Mouse (Mus musculus) cortical plate, adult 2 months (tissue): ENCODE measurements around the gene Farp1. TPM values are rescaled to one million over a fixed set of nuclear protein-coding genes. Genes with fewer than 3 reads are reported as not detected.

Experiments
- H3K27ac ChIP-seq: fragments of 200-500 bp; 2 replicates; pipeline ENCODE4 v1.5.1; 2012; ENCODE audit warnings: low read length, control low read depth, inconsistent platforms; ENCODE audit not compliant: insufficient read depth
- H3K4me1 ChIP-seq: fragments of 200-500 bp; 2 replicates; pipeline ENCODE4 v1.6.1; 2011; ENCODE audit warnings: low read length; ENCODE audit not compliant: control insufficient read depth, insufficient read depth
- H3K4me3 ChIP-seq: fragments of 200-500 bp; 2 replicates; pipeline ENCODE4 v1.5.1; 2011; ENCODE audit warnings: mild to moderate bottlenecking, low read length, control low read depth; ENCODE audit not compliant: insufficient read depth
- CTCF ChIP-seq: fragments of 200-500 bp; IDR thresholded peaks from 2 replicates; pipeline ENCODE4 v1.5.1; 2011; ENCODE audit warnings: mild to moderate bottlenecking, control low read depth, low read length; ENCODE audit not compliant: insufficient read depth; ENCODE audit errors: extremely low read depth
- POLR2A ChIP-seq: fragments of 200-500 bp; IDR thresholded peaks from 2 replicates; pipeline ENCODE4 v1.6.1; 2011; ENCODE audit warnings: mild to moderate bottlenecking, low read length, control low read depth; ENCODE audit not compliant: insufficient read depth; ENCODE audit errors: extremely low read depth
- polyA plus RNA-seq: library from polyadenylated mRNA; depleted of rRNA; stranded (reverse); fragments of >200 nt; gene quantifications from 2 replicates; pipeline ENCODE4 v1.2.3, GENCODE M21; 2012

The Farp1 gene
- polyA plus RNA-seq, 1 experiment = 58.0 TPM

GRCm38 (mm10) chr14:121099120-121099519 is 64.1 kb downstream of the Farp1 start:
- H3K4me1 ChIP-seq = peaks cover 7% of the 10 kb centered on the region
- TF ChIP-seq CTCF (no peak), POLR2A (no peak)
- H3K4me3 ChIP-seq = no peak overlapping the region
- H3K27ac ChIP-seq = no peak overlapping the region

DNA sequence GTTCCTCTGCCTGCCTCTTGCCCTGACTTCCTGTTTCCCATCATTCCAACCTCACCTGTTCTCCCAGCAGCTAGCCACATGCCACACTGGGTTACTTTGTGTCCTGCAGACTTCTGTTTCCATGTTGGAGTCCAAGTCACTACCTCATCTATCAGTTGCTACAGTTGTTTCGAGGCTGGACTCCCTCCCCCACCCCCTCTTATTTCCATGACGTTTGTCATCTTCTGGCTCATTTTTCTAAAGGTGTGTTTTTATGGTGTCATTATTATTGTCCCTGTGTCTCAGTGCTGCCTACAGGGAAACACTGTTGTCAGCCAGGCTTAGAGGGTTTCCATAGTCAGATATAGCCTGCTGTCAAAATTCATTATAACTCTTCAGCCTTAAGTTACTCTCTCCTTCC is 64.9 kb downstream of the Farp1 start:
- Histone ChIP-seq H3K4me1 (peaks cover 7% of the 10 kb centered on the region), H3K27ac (no peak overlapping the region), H3K4me3 (no peak overlapping the region)
- TF ChIP-seq CTCF = no peak

DNA sequence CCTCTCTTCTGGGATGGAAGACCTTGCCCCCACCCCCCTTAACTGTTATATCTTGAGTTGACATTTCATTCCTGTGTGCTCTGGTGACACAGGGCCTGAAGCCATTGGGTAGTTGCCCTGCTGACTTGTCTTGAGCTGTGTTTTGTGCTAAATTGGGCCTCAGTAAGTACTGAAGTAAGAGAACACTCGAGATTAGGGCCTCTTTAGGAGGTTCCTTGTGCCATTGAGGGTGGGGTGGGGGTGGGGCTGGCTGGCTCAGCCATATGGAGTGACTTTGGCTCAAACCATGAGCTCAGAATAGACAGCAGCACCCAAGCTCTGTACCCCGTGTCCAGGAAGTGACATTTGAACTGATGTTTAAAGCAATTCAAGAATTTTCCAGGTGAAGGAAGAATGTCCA is 65.8 kb downstream of the Farp1 start:
- Histone ChIP-seq H3K4me1 (peaks cover 7% of the 10 kb centered on the region), H3K27ac (no peak overlapping the region), H3K4me3 (no peak overlapping the region)
- no peak for TF ChIP-seq POLR2A
- no peak for TF ChIP-seq CTCF

- Histone ChIP-seq H3K4me1 (peaks cover 7% of the 10 kb centered on the region), H3K4me3 (no peak overlapping the region), H3K27ac (no peak overlapping the region)
- no peak for TF ChIP-seq POLR2A
- TF ChIP-seq CTCF = no peak
Measured at GRCm38 (mm10) chr14:121101531-121101930, 66.5 kb downstream of the Farp1 start.

GRCm38 (mm10) chr14:121102599-121102998 is 67.6 kb downstream of the Farp1 start:
- no peak for TF ChIP-seq POLR2A
- TF ChIP-seq CTCF = no peak
- Histone ChIP-seq H3K4me3 (no peak overlapping the region), H3K27ac (no peak overlapping the region), H3K4me1 (peaks cover 10% of the 10 kb centered on the region)

DNA sequence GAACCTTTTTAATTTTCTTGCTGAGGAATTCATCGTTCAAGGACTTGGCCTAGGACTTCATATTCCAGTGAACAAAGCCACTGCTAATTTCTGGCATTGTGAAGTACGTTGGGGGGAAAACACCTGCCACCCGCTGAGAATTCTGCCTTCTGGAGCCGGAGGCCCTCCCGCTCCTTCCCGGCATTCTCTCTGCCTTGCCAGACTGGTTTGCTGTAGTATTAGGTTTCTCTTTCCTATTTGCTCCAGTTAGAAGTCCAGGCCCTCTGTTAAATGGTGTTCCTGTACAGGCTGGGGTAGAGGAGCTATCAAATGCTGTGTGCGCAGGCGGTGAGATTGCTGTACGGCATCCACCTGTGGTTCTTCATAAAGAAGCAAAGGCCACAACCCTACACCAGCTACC is 68.5 kb downstream of the Farp1 start:
- H3K4me3 ChIP-seq = no peak overlapping the region
- H3K27ac ChIP-seq = no peak overlapping the region
- no peak for TF ChIP-seq CTCF
- TF ChIP-seq POLR2A = no peak
- peaks cover 6% of the 10 kb centered on the region for H3K4me1 ChIP-seq

DNA sequence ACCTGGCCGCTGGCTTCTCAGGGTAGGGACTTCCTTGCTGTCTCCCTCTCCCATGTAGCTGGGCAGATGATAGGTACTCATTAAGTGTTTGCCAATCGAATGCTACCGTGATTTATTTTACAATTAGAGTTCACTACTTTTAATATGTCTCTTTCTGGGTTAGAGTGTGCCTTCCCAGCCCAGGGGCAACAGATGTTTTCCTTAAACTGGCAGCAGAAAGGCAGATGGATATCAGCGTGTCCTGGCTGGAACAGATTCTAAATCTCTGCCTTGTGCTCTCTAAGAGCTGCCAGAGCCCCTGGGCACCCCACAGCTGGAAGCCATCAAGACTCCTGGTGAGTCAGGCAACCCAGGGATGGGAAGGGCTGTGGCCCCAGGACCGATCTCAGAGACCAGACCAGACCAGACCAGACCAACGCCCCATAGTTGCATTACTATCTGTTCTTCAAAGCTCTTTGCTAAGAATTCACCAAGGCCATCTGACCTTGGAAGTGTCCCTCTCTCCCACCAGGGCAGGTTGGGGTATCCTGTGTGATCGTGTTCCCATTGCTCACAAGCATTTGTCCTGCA is 69.8 kb downstream of the Farp1 start:
- Histone ChIP-seq H3K4me1 (peaks cover 5% of the 10 kb centered on the region), H3K4me3 (no peak overlapping the region), H3K27ac (no peak overlapping the region)
- TF ChIP-seq CTCF = no peak

GRCm38 (mm10) chr14:121106906-121107305 is 71.9 kb downstream of the Farp1 start:
- H3K4me1 ChIP-seq = peaks cover 7% of the 10 kb centered on the region
- TF ChIP-seq CTCF (no peak), POLR2A (no peak)
- 0 out of 2 replicates have a peak overlapping the region, but pooled peaks have one; percentile 17 for H3K27ac ChIP-seq
- no peak overlapping the region for H3K4me3 ChIP-seq

GRCm38 (mm10) chr14:121107707-121108285 is 72.8 kb downstream of the Farp1 start:
- Histone ChIP-seq H3K27ac (0 out of 2 replicates have a peak overlapping the region, but pooled peaks have one; percentile 8), H3K4me1 (peaks cover 7% of the 10 kb centered on the region), H3K4me3 (no peak overlapping the region)
- no peak for TF ChIP-seq POLR2A

DNA sequence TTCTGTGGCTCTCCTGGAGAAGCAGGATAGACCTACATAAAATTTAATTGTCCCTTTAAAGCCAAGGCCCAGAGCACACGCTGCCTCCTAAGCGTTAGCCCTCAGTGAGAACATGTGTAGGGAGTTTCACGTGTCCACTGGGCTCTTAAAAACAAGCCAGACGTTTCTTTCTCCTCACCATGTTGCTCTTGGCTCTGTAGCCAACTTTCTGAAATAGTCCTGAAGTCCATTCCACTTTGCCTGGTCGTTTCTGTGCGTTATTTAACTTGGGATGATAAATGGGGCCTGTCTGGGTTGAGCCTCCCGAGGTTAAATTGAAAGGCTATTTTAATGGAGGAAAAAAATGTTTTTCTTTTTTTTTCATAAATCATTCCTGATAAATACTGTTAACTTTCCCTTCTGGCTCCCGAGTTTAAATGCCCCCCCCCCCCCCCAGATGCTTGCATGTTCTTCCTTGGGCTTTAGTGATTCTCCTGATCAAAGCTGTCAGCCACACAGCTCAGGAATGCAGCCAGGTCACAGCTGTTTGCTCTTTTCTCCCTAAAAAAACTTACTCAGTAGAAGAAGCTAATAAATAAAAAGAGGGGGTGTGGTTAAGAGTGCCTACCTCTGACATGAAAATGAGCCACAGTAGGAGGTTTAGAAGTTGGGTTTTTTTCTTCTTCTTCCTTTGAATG is 73.6 kb downstream of the Farp1 start:
- H3K4me3 ChIP-seq = no peak overlapping the region
- no peak for TF ChIP-seq POLR2A
- no peak for TF ChIP-seq CTCF
- peaks cover 7% of the 10 kb centered on the region for H3K4me1 ChIP-seq
- H3K27ac ChIP-seq = peak overlapping the region; percentile 54; the same call in 1 of the 2 replicates

GRCm38 (mm10) chr14:121109116-121109504 is 74.1 kb downstream of the Farp1 start:
- Histone ChIP-seq H3K4me1 (peaks cover 7% of the 10 kb centered on the region), H3K4me3 (no peak overlapping the region), H3K27ac (peak overlapping the region; percentile 54; the same call in 1 of the 2 replicates)
- TF ChIP-seq CTCF = no peak
- TF ChIP-seq POLR2A = no peak
